Mouse (Mus musculus) frontal cortex, adult 2 months (tissue): ENCODE results near the gene Prr22. TPM values are rescaled to one million over a fixed set of nuclear protein-coding genes. Genes with fewer than 3 reads are reported as not detected.
A peak's percentile ranks its signal among the peaks of the same experiment; 100 is the strongest.

ENCODE experiments used
- DNase-seq, 2 experiments: peaks; one replicate each; pipeline ENCODE4 v3.0.0; 2022; ENCODE audit warnings: low spot score in 1 of 2; ENCODE audit errors: extremely low spot score in 1 of 2
- polyA plus RNA-seq: library from polyadenylated mRNA; depleted of rRNA; stranded (reverse); fragments of >200 nt; gene quantifications from 2 replicates; pipeline ENCODE4 v1.2.3, GENCODE M21; 2012; rRNA removed

Prr22 gene
- polyA plus RNA-seq, result 3.5 and 4.2 TPM in 2 replicates

DNA sequence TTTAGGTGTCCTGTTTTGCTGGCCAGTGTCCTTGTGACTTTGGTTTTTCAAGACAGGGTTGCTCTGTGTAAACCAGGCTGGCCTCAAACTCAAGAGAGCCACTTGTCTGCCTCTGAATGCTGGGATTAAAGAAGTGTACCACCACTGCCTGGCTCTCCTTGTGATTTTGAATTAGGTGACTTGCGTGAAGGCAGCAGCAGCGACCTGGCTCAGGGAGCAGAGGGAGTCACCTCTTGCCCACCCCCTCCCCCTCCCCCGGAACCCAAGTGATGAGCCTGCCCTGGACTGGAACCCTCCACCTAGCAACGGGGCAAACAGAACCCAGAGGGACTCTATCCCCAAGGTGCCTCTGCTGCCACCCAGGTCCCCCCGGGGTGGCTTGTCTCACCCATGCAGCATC lies at the start of gene Prr22:
Gene Prr22, plus strand, starts transcription at position 301 of the 400 bp plus-strand sequence.
- DNase-seq, result no peak

DNA sequence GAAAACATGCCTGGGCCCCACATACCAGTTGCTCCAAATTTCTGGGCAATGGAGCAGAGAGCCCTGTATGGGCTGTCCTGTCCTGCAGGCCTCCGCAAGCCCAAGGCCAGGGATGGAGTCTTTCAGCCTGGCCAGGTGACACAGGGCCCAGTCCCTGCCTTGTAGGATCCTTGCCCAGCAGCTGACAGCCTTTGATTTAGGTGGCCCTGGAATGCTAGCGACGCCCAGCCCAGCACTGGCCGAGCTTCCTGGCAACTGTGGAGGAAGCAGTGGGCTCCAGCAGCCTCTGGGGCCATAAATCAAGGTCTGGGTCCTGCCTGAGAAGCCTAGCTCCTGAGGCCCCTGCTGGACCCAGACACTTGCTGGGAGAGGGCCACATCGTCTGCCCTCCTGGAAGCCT lies 47.6 kb upstream of the Prr22 start:
- DNase-seq, result no peak

DNA sequence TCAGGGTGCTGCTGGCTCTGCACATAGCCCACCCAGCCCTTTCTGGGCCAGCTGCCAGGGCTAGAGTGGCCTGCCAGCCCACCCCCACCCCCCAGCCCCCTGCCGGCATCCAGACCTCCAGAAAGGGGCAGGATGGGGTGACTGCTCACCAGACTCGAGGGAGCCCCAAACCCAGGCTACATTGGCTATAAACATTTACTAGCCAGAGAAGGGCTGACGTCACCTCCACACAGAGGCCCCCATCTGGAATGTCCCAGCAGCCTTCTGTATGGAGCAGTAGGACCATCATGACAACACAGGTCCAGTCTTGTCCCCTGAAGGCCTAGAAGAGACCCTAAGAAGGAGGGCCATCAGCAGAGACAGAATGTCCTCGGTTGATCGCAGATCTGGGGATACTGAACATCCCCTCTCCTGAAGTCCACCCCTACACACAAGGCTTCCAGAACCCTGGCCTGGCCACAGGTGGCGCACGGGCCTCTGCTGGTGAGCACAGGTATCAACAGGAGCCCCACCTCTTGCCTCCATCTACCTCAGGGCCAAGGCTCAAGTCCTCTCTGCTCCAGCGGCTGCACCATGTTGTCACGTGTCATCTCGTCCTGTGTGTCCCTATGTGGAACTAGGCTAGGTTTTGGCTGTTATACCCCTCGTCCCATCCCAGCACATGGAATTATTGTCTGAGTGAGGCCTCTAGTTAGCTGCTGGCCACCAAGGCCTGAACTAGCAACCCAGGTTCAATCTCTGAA lies 46.5 kb upstream of the Prr22 start:
- DNase-seq, result no peak

DNA sequence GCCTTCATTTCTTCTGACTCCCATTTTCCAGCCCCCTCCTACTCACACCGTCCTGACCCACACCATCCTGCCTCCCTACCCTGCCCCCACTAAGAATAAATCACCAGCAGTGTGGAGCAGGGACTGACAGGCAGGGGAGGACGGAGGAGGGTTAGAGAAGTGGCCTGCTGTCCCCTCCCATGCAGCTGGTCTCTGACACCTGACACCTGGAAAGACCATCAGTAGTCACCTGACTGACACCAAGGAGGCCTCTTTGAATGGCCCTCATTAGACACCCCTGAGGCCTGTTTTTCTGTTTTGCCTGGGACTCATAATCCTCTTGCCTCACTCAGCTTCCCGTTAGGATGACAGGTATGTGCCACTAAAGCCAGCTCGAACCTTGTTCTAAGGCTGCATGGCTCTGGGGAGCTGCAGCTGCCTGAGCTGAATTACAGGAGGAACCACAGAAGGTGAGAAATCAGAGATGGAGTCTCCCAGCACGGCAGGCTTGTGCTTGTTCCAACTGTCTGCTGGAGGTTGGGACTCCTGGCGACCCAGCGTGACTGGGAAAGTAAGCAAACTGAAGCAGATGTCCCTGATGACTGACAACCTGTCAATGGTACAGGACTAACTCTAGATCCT lies 42.9 kb upstream of the Prr22 start:
- DNase-seq, result no peak

DNA sequence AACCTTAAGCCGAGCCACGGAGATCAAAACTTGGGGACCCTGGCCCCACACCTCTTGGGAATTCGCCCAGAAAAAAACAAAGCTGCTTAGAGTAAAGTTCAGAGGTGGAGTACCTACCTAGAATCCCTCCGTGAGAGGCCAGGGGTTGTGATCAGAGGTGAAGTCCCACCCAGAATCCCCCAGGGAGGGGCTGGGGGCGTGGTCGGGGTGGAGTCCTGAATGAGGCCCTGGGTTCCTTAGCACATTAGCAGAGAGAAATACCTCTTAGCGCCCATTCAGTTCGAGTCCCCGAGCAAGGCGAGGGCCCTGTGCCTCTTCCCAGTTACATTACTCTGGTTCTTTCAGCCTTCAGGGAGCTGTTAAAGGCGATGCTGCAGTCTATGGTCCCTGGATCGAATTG lies 42.4 kb upstream of the Prr22 start:
- DNase-seq, result no peak

DNA sequence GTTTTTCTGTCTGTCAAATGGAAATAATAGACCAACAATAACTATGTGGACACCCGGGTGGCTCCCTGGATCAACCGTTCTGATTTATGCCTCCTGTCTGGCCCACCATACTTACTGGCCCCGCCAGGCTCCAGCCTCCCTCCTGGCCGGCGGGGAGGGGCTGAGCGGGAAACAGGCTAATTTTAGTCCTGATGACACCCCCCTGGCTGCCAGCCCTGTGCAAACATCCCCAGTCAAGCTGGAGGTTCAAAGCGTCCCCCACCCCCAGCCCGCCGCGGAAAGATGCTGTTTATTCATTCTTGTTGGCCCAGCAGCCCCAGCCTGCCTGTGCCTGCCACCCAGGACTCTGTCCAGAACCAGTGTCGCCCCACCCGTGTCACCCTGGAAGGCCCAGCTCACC lies 41.9 kb upstream of the Prr22 start:
- no peak for DNase-seq

DNA sequence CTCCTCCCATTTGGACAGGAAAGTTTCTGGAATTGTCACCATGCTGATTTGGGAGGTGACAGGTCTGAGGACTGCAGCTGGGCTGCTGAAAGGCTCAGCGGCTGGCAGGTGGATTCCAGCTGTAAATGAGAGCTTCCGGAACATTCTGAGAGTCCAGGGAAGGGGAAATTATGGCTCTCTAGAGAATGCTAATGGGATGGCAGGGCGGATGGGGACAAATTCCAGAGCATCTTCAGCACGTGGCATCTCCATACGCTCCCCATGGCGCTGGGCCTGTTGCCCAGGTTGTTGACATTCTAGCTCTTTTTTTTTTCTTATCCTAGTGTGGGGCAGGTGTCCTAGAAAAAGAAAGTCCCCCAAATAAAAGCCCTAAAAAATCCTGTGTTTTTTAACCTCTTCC lies 40.9 kb upstream of the Prr22 start:
- no peak for DNase-seq

DNA sequence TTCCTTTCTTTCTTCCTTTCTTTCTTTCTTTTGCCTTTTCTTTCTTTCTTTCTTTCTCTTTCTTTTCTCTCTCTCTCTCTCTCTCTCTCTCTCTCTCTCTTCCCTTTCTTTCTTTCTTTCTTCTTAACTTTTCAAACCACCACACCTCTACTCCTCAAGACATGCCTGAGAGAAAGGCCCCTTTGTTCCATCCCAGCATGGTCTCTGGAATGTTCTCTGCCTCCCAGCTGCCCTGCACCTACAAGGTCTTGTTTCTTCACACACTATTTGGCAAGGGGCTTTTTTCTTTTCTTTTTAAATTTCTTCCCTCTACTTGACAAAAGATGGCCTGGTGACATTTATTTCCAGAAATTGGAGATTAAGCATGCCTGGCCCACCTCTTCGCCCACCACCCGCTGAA lies 40.4 kb upstream of the Prr22 start:
- no peak for DNase-seq

DNA sequence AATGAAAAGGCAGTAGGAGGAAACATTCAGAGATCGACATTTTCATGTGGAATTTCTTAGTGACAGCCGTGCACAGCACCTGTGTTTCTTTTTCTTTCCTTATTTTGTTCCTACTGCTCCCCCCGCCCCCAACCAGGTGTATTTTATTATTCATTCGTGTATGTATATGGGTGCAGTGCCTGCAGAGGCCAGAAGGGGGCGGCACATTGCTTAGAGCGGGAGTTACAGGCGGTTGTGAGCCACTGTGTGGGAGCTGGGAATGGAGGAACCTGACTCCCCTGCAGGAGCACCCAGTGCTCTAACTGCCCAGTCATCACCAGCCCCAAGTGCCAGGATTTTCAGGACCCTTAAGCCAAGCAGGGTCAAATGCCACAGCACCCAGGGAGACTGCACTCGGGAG lies 33.5 kb upstream of the Prr22 start:
- DNase-seq, result no peak

DNA sequence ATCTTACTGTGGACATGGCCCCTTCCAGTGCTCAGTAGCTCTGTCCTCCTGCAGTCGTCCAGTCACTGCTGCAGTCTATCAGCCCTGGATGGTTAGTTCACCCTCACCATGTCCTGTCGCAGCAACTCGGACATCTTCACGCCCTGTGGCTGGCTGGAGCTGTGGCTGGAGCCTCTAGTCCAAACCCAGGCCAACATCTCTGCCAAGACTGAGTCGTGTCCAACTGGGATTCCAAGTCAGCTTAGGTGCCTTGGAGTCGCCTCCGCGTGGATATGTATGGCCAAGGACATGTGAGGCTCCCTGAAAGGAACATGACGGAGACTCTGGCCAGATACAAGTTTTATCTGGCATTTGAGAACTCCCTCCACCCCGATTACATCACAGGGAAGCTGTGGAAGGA lies 31.8 kb upstream of the Prr22 start:
- no peak for DNase-seq

DNA sequence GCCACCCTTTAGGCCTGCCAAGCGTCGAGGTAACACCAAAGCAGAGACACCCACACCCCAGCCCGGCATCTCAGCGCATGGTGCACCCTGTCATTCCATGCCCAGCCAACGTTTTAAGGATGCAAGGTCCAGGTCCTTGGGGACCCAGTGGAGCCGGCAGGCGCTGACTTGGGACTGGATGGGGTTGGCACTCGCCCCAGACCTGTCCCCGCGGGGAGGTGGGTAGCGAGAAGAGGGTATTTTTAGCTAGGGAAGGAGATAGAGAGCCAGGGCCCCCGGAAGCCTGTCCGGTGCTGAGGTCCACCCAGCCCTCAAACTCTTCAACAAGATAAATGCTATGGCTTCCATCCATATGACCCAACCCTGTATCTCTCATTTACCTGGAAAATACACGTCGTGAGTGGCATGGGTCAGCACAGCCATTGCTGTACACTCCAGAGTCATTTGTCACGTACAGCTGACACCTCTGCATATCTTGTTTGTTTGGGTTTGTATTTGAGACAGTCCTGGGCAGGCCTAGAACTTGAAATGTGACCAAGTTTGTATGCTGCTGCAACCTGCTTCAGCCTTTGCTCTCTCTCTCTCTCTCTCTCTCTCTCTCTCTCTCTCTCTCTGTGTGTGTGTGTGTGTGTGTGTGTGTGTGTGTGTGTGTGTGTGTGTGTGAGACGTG lies 29.8 kb upstream of the Prr22 start:
- DNase-seq, result no peak

DNA sequence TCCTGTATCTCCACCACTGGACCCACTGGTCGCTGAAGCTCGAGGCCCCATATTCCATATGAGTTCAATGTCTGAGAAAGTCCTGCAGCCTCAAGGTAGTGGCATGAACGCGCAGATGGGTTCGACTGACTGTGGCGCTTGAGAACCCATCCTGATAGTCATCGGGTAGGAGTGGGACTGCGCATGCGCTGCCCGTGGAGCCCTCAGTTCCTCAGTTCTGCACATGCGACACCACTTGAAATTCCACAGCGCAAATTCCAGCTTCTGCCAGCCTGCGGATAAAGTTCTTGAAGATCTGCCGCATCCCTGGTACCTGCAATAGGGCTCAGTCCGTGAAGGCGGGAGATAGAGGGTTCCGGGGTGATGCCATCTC lies 29.3 kb upstream of the Prr22 start:
- DNase-seq, result no peak

DNA sequence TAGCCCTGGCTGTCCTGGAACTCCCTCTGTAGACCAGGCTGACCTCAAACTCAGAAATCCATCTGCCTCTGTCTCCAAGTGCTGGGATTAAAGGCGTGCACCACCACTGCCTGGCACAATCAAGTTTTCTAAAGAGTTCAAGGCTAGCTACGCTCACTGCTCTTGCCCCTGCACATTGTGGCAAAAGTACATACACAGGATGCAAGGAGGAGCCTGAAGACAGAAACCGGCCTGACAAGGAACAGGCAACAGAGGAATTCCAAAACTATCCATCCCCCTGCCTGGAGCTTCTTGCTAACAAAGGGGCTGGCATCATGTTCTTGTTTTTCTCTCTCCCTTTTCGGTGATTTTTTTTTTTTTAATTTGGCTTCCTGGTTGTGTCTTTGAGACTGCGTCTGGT lies 25.9 kb upstream of the Prr22 start:
- DNase-seq, result no peak

DNA sequence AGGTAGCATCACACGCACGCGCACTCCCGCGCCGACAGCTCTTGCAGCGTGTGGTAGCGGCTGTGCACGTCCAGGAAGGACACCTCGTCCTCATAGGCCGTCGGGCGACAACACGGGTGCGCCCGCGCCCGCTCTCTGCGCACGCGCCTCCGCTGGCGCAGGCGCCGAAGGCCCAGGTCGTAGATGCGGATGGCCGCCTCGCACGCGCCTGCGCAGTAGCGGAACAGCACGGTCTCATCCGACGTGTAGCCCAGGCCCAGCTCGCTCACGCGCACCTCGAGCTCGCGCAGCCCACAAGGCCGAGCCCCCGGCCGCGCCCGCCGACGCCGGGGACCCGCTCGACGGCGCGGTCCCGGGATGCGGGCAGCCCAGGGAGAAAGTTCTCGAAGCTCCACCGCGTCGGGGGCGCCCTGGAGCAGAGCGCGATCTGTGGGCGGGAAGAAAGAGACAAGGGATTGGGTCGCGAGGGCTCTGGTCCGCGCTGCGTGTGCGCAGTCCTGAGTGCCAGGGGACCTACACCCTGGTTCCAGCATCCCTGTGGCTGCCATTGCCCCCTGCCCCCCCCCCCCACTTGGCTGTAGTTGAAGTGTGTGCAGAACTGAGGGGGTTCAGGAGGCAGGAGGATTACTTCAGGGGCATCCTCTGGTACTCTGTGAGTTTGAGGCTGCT lies 18.5 kb upstream of the Prr22 start:
- DNase-seq, result no peak

DNA sequence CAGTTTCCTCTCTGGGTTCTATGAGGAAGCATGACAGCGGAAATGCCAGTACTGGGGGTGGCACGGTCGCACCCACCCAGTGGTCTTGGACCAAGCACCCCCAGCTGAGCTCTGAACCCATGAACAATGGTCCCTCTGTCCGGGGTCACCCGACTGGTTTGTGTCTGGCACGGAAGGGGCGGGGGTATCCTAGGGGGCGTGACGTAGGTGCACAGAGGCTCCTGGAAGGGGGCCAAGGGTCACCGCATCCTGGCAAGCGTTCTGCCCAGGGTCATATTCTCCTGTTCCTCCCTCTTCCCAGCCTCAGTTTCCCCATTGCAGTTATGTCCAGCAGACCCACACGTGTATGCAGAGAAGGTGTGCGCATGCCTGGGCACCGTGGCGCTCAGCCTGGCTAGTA lies 16.6 kb upstream of the Prr22 start:
- no peak for DNase-seq

DNA sequence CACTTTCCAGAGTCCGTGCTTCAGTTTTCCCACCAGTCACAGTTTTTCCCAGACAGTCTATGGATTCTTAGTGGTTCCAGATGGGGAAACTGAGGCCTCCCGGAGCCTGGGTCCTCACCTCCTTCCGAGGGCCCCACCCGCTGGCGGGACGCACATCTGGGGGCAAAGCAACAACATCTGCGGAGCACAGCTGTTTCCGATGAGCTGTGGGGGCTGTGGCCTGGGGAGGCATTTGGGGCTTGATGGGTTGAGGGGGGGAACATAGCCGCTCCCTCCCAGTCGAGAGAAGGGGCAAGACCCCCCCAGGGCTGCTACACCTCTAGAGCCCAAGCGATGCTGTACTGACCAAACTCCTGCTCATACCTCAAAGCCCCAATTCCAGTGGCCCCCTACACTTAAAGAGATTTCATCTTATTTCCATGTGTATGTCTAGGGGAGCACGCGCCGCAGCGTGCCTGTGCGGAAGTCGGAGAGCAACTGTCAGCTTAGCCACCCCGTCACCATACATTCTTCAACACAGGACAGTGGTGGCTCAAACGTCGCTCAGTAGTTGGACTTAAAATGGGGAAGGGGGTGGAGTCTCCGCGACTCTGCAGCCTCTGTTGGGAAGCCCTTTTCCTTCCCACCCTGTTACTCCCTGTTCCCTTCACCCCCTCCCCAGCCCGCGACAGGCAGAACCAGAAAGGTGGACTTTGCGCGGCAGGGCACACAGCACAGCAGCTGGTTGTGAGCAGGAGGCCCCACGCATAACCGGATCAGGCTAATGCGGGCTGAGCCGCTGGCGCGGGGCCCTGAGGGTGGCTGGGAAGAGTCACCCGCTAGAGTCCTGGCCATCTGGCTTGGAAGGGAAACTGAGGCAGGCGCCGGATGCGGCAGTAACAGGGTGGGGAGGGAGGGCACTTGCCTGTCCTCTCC lies 15.5 kb upstream of the Prr22 start:
- DNase-seq, result no peak

DNA sequence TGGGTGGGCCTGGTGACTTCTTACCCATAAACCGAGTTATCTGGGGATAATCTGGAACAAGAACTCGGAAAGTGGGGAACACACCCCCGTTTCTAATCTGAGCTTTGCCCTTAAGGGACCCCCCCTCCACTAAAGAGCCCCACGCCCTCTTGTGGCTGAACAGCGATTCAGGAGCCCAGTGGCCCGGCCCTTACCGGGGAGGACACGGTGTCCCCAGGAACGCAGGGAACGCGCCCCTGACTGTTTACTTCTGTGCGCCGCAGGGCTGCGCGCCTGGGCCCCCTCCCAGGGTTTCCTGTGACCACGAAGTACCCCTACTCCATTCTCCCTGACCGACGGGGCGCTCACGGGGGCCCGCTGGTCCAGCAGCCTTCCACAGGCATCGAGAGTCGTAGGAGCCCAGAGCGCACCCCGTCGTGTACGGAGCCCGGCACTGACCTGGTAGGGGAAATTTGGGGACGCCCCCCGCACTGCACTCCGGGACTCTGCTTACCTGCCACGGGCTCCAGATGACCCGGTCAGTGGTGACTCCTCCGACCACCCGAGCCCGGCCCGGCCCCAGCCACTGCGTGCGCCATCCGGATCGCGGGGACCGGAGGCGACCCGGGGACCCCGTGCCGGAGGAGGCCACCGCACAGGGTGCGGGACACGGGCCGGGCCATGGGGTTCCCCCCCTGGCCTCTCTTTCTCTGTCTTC lies 13.2 kb upstream of the Prr22 start:
- DNase-seq, result no peak

DNA sequence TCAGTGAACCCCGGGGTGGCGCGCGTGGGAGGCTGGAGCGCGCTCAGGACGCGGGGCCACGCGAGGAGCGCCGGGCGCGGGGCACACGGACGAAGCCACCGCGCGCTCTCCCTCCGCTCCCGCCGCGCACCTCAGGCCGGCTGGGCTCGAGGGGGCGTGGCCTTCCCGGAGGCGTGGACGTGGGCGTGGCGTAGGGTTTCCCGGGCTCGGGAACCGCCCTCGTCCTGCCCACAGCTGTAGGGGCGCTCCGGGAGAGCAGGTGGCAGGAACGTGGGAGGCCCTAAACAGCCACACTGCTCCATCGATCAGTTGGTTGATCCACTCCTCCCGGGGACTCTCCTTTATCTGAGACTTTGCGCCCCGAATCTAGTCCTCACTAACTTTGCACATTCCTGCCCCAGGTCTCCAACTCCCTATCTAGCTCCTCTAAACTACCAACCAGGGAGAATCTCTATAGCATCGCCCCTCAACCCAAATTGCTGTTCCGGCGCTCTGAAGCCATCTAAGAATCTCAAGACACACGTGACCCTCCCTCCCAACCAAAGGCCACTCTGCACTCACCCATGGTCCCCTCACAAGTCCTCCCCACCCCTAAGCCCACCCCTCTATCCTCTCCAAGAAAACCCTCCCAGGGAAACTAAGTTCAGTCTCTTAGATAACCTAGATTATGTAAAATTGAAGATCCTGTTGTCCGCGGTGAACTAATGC lies 12.5 kb upstream of the Prr22 start, which contains the start of gene Nrtn:
Gene Nrtn, minus strand, starts transcription at position 115 of the 708 bp plus-strand sequence.
- peak in 1 of 2 experiments; percentile 70 for DNase-seq

DNA sequence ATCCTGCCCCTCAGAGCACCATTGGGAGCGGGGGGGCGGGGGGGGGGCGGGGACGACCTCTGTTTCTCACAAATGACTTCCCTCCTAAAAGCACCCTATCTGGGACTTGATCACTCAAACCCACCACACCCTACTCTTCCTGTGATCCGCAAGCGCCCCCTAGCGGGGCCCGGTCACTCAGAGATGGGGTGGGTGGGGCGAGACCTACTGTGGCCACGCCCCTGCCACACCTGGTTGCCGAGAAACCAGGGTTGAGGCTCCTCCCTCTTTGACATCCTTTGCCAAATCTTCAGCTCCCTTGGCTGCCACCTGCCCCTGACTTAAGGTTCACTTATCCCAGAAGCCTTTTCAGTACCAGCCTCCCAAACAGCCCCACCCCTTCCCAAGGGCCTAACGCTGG lies 11.9 kb upstream of the Prr22 start:
- DNase-seq, result peak in 1 of 2 experiments; percentile 80
